Mouse (Mus musculus) ZHBTc4 (cell line): ENCODE results near the gene Dmgdh.

Source experiments
- DNase-seq: peaks from one replicate; pipeline ENCODE4 v3.0.0-alpha.2; 2011; ENCODE audit warnings: low read depth, low spot score

Gene Dmgdh

GRCm38 (mm10) chr13:93772279-93772636, 98.0 kb downstream of the Dmgdh start:
- no peak for DNase-seq

- DNase-seq: no peak
Observed at GRCm38 (mm10) chr13:93772861-93773260, 98.6 kb downstream of the Dmgdh start.

- no peak for DNase-seq
Observed at GRCm38 (mm10) chr13:93773704-93774315, 99.6 kb downstream of the Dmgdh start.

GRCm38 (mm10) chr13:93782823-93783222, 108.6 kb downstream of the Dmgdh start:
- DNase-seq: no peak

GRCm38 (mm10) chr13:93785329-93785728, 111.1 kb downstream of the Dmgdh start:
- DNase-seq: no peak

GRCm38 (mm10) chr13:93786051-93786450, 111.8 kb downstream of the Dmgdh start:
- no peak for DNase-seq

- no peak for DNase-seq
Observed at GRCm38 (mm10) chr13:93787647-93788046, 113.4 kb downstream of the Dmgdh start.

- DNase-seq: peak; percentile 35
Observed at GRCm38 (mm10) chr13:93792945-93793642, 118.9 kb downstream of the Dmgdh start.

GRCm38 (mm10) chr13:93793643-93794182, 119.5 kb downstream of the Dmgdh start:
- DNase-seq: no peak

GRCm38 (mm10) chr13:93797011-93797600, 122.9 kb downstream of the Dmgdh start:
- no peak for DNase-seq
